Mouse (Mus musculus) bone marrow macrophage, adult 2 months (primary cell): ENCODE results near the gene Abca16. TPM values are rescaled to one million over a fixed set of nuclear protein-coding genes. Genes with fewer than 3 reads are reported as not detected.

Source experiments
- H3K27ac ChIP-seq: 2 replicates; pipeline ENCODE4 v1.5.1; 2012; ENCODE audit warnings: low read depth, low read length; ENCODE audit not compliant: insufficient read depth
- H3K4me1 ChIP-seq: 2 replicates; pipeline ENCODE4 v1.6.1; 2012; ENCODE audit warnings: low read length; ENCODE audit not compliant: control insufficient read depth, insufficient read depth
- H3K4me3 ChIP-seq: 2 replicates; pipeline ENCODE4 v1.5.1; 2012; ENCODE audit warnings: mild to moderate bottlenecking, low read length, moderate library complexity; ENCODE audit not compliant: insufficient read depth
- CTCF ChIP-seq: IDR thresholded peaks from 2 replicates; pipeline ENCODE4 v1.5.1; 2012; ENCODE audit warnings: low read depth, mild to moderate bottlenecking, low read length, moderate library complexity
- POLR2A ChIP-seq: IDR thresholded peaks from 2 replicates; pipeline ENCODE4 v1.6.1; 2012; ENCODE audit warnings: mild to moderate bottlenecking, low read depth, low read length, borderline replicate concordance
- polyA plus RNA-seq: library from polyadenylated mRNA; stranded (reverse); fragments of >200 nt; gene quantifications from 2 replicates; pipeline ENCODE4 v1.2.4, GENCODE M21; 2012; ENCODE audit not compliant: missing spikeins, insufficient read depth, insufficient read length

Gene Abca16
- not detected in 2 replicates for polyA plus RNA-seq

GRCm38 (mm10) chr7:120409447-120409846, at the start of gene Abca16:
Gene Abca16 (plus strand): TSS chr7:120409647.
- Histone ChIP-seq H3K4me1 (no peaks in the 10 kb centered on the region), H3K27ac (no peak within 1 kb of the TSS), H3K4me3 (no peak within 1 kb of the TSS)
- TF ChIP-seq POLR2A (no peak), CTCF (no peak)

DNA sequence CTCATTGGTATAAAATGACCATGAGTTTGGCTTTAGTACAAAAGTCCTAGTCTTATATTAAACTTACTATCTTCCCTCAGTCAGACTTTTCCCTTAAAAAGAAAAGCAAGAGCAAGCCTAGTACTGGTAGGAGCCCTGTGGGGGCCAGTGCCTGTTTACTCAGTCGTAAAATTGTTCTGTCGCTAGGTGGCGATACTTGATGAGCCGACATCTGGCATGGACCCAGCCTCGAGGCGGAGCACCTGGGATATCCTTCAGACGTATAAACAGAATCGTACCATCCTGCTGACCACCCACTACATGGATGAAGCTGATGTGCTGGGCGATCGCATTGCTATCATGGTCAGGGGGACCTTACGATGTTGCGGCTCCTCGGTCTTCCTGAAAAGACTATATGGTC, 48.3 kb upstream of the Abca16 start:
- TF ChIP-seq POLR2A (no peak), CTCF (no peak)
- Histone ChIP-seq H3K27ac (no peak overlapping the region), H3K4me1 (no peaks in the 10 kb centered on the region), H3K4me3 (no peak overlapping the region)

DNA sequence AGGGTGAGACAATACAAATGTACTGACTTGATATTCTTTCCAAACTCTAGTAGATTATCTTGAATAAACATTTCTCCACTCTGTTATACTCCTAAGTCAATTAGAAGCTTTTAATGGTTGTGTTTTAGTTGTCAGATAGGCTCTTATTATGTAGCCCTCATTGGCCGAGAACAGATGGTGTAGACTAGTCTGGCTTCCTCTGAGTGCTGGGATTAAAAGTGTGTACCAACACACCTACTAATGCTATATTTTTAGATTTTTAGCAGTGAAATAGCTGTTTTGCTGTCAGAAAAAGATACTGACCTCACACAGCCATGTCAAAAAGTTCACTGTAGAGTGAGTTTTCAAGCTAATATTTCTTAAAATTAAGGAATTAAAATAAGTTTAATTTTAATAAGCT, 2.9 kb downstream of the Abca16 start:
- TF ChIP-seq POLR2A (no peak), CTCF (no peak)
- no peak overlapping the region for H3K4me3 ChIP-seq
- H3K27ac ChIP-seq = no peak overlapping the region
- H3K4me1 ChIP-seq = no peaks in the 10 kb centered on the region

DNA sequence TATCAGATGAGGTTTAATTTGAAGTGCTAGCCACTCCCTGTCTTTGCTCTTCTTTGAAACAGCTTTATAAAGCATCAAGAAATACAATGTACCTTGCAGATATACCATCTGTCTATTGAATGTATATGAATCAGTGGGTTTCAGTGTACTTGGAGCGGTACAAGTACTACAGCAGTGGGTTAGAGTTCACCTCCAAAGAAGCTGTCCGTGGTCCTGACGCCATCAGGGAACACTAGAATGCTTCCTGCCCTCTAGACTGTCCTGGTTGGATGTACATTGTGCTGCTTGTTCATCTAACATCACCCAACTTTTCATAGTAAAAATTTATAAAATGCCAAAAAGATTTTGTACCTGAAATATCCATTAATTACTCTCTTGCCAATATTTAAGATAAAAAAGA, 17.2 kb downstream of the Abca16 start:
- no peak overlapping the region for H3K4me3 ChIP-seq
- no peaks in the 10 kb centered on the region for H3K4me1 ChIP-seq
- H3K27ac ChIP-seq = no peak overlapping the region
- no peak for TF ChIP-seq POLR2A
- TF ChIP-seq CTCF = no peak

- Histone ChIP-seq H3K4me3 (no peak overlapping the region), H3K27ac (no peak overlapping the region), H3K4me1 (no peaks in the 10 kb centered on the region)
- TF ChIP-seq CTCF = no peak
- no peak for TF ChIP-seq POLR2A
These were observed 22.0 kb downstream of the Abca16 start for GRCm38 (mm10) chr7:120431464-120431863.

- no peaks in the 10 kb centered on the region for H3K4me1 ChIP-seq
- no peak for TF ChIP-seq POLR2A
- TF ChIP-seq CTCF = no peak
- no peak overlapping the region for H3K27ac ChIP-seq
- no peak overlapping the region for H3K4me3 ChIP-seq
These were observed 94.6 kb downstream of the Abca16 start for GRCm38 (mm10) chr7:120503891-120504662.

DNA sequence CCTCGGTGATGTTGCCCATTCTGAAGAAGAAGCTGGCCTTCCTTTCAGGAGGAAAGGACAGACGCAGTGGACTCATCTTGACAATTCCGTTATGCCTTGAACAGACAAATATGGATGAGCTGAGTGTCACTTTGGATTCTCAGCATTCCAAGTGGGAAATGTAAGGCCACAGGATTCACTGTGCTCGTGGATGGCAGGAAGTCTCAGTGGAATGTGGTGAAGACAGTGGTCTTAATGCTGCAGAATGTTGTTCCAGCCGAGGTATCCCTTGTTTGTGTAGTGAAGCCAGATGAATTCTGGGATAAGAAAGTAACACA, 95.2 kb downstream of the Abca16 start:
- Histone ChIP-seq H3K27ac (no peak overlapping the region), H3K4me3 (no peak overlapping the region), H3K4me1 (no peaks in the 10 kb centered on the region)
- TF ChIP-seq CTCF (no peak), POLR2A (no peak)

DNA sequence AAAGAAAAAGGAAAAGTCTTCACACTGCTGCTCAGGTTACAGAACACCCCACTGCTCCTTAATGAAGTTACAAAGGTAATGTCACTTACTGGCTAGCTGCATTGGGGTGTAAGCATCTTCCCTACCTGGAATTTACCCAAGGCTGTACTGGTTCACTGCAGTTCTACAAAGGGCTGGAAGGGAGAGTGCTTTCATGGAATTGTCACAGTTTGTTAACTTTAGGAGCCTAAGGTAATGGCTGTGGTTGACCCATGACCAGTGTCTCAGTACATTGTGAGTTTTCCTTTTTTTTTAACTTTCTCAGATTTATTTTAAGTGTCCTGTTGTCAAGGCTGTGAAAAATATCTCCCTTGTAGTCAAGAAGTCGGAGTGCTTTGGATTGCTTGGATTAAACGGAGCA, 125.4 kb downstream of the Abca16 start:
- TF ChIP-seq CTCF (no peak), POLR2A (no peak)
- H3K27ac ChIP-seq = no peak overlapping the region
- no peak overlapping the region for H3K4me3 ChIP-seq
- H3K4me1 ChIP-seq = no peaks in the 10 kb centered on the region

- no peak overlapping the region for H3K4me3 ChIP-seq
- TF ChIP-seq POLR2A = no peak
- TF ChIP-seq CTCF = no peak
- no peaks in the 10 kb centered on the region for H3K4me1 ChIP-seq
- no peak overlapping the region for H3K27ac ChIP-seq
These were observed 143.2 kb downstream of the Abca16 start for GRCm38 (mm10) chr7:120552479-120553180.

DNA sequence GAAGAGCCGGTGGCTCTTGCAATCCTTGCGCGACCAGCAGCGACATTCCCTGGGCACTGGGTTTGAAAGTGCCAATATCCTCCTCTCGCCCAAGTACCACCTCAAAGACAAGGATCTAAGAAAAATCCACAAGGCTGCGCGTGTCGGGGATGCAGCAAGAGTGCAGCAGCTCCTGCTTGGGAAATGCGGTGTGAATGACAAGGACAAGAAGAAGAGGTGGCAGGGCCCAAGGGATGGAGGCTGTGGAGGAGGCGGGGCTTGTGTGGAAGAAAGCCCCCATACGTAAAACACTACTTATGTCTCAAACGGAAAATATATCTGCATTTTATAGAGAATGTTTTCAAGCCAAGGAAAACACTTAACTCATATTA, 143.7 kb downstream of the Abca16 start:
- no peaks in the 10 kb centered on the region for H3K4me1 ChIP-seq
- no peak overlapping the region for H3K27ac ChIP-seq
- TF ChIP-seq CTCF (no peak), POLR2A (no peak)
- no peak overlapping the region for H3K4me3 ChIP-seq
